Mouse (Mus musculus) thymus, postnatal 14 days (tissue): ENCODE data around the gene 1600012H06Rik.
"Not testable (repeated sequence)": the region's sequence is repeated elsewhere in the genome, so short reads cannot be mapped to it uniquely, and the experiment has no call there.

ENCODE experiments used
- DNase-seq: peaks from one replicate; pipeline ENCODE4 v3.0.0; 2021

Gene 1600012H06Rik

GRCm38 (mm10) chr17:14949161-14949827 is 6.3 kb downstream of the 1600012H06Rik start:
- no peak for DNase-seq

GRCm38 (mm10) chr17:14953452-14953851 is 10.5 kb downstream of the 1600012H06Rik start:
- DNase-seq = no peak

- DNase-seq = peak; percentile 42
Observed at GRCm38 (mm10) chr17:14958686-14959327, 15.8 kb downstream of the 1600012H06Rik start.

GRCm38 (mm10) chr17:14959979-14960378 is 17.0 kb downstream of the 1600012H06Rik start:
- DNase-seq = peak; percentile 30

GRCm38 (mm10) chr17:14960520-14960919 is 17.5 kb downstream of the 1600012H06Rik start:
- DNase-seq = peak; percentile 59

- DNase-seq = peak; percentile 56
Observed at GRCm38 (mm10) chr17:14960951-14961556, 18.1 kb downstream of the 1600012H06Rik start, which contains the start of gene Phf10. Phf10 (minus strand) TSS chr17:14961273.

GRCm38 (mm10) chr17:14961557-14962154 is 18.7 kb downstream of the 1600012H06Rik start:
- not testable (repeated sequence) for DNase-seq

- not testable (repeated sequence) for DNase-seq
Observed at GRCm38 (mm10) chr17:14968373-14968913, 25.5 kb downstream of the 1600012H06Rik start.

- DNase-seq = not testable (repeated sequence)
Observed at GRCm38 (mm10) chr17:14977718-14978361, 34.9 kb downstream of the 1600012H06Rik start.

GRCm38 (mm10) chr17:14978362-14979038 is 35.5 kb downstream of the 1600012H06Rik start, which contains the start of the genes 9030025P20Rik and Gm3417:
9030025P20Rik (plus strand) TSS chr17:14978468.
Gm3417 (minus strand) TSS chr17:14978790.
- not testable (repeated sequence) for DNase-seq

GRCm38 (mm10) chr17:14990116-14990702 is 47.2 kb downstream of the 1600012H06Rik start:
- DNase-seq = not testable (repeated sequence)

- not testable (repeated sequence) for DNase-seq
Observed at GRCm38 (mm10) chr17:14992522-14993138, 49.6 kb downstream of the 1600012H06Rik start.

GRCm38 (mm10) chr17:14993139-14993832 is 50.3 kb downstream of the 1600012H06Rik start:
- not testable (repeated sequence) for DNase-seq

- DNase-seq = not testable (repeated sequence)
Observed at GRCm38 (mm10) chr17:14994140-14994539, 51.2 kb downstream of the 1600012H06Rik start.

GRCm38 (mm10) chr17:15000047-15000446 is 57.1 kb downstream of the 1600012H06Rik start:
- not testable (repeated sequence) for DNase-seq

- not testable (repeated sequence) for DNase-seq
Observed at GRCm38 (mm10) chr17:15009088-15009487, 66.1 kb downstream of the 1600012H06Rik start.
